Mouse (Mus musculus) megakaryocyte, embryonic 14.5 days (primary cell): ENCODE measurements around the gene Kat2b. TPM values are rescaled to one million over a fixed set of nuclear protein-coding genes. Genes with fewer than 3 reads are reported as not detected.

Experiments used
- H3K27me3 ChIP-seq: replicated peaks from 2 replicates; pipeline ENCODE3; 2012; ENCODE audit warnings: inconsistent platforms
- H3K36me3 ChIP-seq: replicated peaks from 2 replicates; pipeline ENCODE3; 2012; ENCODE audit warnings: low read length, inconsistent platforms, mixed read lengths
- H3K4me1 ChIP-seq: 2 replicates; pipeline ENCODE4 v1.6.1; 2012; ENCODE audit warnings: inconsistent platforms
- H3K4me3 ChIP-seq: replicated peaks from 2 replicates; pipeline ENCODE3; 2012; ENCODE audit warnings: moderate library complexity, mild to moderate bottlenecking, inconsistent platforms
- H3K9me3 ChIP-seq: 2 replicates; pipeline ENCODE4 v1.6.1; 2012; ENCODE audit warnings: inconsistent platforms
- FLI1 ChIP-seq: IDR thresholded peaks from 2 replicates; pipeline ENCODE4 v1.6.1; 2012; ENCODE audit warnings: low read length, inconsistent platforms, mixed read lengths
- GATA1 ChIP-seq: IDR thresholded peaks from 3 replicates; pipeline ENCODE4 v1.6.1; 2012; ENCODE audit warnings: mixed read lengths, low read length, inconsistent platforms, borderline replicate concordance
- polyA plus RNA-seq: library from polyadenylated mRNA; stranded (reverse); fragments of >175 nt; gene quantifications from 2 replicates; pipeline ENCODE4 v1.2.3, GENCODE M21; 2012; ENCODE audit warnings: low replicate concordance; ENCODE audit not compliant: insufficient read depth

Kat2b gene
- polyA plus RNA-seq, 1 experiment, result 0.39 TPM

DNA sequence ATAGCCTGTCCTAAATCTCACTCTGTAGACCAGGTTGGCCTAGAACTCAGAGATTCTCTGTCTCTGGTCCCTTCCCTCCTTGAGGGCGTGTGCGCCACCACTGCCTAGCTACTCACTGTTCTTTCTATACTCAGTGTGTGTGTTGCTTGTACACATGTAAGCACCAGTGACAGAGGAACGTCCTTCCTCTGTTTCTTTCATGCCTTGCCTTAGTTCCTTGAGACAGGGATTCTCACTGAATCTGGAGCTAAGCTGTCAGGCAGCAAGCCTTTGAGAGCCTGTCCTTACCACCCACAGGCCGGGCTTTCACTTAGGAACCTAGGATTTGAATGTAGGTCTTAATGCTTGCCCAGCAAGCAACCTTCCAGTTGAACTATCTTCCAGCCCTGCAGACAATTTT, 13.0 kb downstream of the Kat2b start:
- peaks cover 28% of the 10 kb centered on the region for H3K36me3 ChIP-seq
- TF ChIP-seq GATA1, result no peak
- TF ChIP-seq FLI1, result no peak
- no peaks in the 10 kb centered on the region for H3K27me3 ChIP-seq
- H3K4me3 ChIP-seq, result peak overlapping the region; percentile 56
- no peaks in the 10 kb centered on the region for H3K9me3 ChIP-seq
- peaks cover 82% of the 10 kb centered on the region for H3K4me1 ChIP-seq

DNA sequence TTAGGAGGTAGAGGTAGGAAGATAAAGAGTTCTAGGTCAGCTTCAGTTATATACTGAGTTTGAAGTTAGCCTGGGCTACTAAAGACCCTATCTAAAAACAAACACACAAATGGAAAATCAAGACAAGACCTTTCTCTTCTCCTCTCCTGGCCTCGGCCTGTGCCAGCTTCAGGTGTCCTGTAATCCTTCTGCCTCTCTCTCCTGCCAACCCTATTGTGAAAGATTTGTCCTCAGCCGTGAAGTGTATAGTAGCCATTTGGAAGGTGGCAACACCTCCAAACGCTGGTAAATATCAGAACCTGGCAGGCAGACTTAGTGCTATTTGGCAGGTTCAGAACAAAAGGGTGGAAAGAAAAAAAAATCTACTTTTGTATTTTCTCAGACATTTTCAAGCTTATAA, 13.6 kb downstream of the Kat2b start:
- TF ChIP-seq GATA1, result no peak
- TF ChIP-seq FLI1, result no peak
- H3K4me1 ChIP-seq, result peaks cover 89% of the 10 kb centered on the region
- H3K36me3 ChIP-seq, result peaks cover 32% of the 10 kb centered on the region
- no peaks in the 10 kb centered on the region for H3K9me3 ChIP-seq
- H3K4me3 ChIP-seq, result no peak overlapping the region
- no peaks in the 10 kb centered on the region for H3K27me3 ChIP-seq

DNA sequence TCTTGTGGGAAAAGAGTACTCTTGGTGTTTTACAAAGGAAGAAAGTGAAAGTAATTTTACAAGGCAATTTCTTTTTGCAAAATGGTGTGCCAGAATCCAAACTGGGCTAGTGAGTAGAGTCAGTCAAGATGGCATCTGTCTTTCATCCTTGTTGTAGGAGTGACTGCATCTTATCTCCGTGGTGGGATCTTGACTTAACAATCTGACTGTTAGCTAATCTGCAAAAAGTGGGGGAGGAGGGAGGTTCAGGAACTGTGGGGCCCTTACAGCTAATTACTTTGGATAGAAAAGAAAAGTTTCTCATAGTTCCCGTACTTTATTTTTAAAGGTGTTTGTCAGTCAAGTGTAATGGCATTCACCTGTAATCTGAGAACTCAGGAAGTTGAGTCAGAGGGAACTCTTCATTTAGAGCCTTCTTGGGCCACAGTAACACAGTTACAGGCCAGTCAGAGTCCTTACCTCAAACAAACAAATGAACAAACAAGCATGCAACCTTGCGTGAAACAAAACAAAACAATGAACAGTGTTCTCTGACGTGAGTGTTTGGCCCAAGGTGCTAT, 15.4 kb downstream of the Kat2b start:
- Histone ChIP-seq H3K4me3 (peak overlapping the region; percentile 84), H3K36me3 (peaks cover 27% of the 10 kb centered on the region), H3K9me3 (no peaks in the 10 kb centered on the region), H3K4me1 (peaks cover 96% of the 10 kb centered on the region), H3K27me3 (no peaks in the 10 kb centered on the region)
- no peak for TF ChIP-seq GATA1
- no peak for TF ChIP-seq FLI1

DNA sequence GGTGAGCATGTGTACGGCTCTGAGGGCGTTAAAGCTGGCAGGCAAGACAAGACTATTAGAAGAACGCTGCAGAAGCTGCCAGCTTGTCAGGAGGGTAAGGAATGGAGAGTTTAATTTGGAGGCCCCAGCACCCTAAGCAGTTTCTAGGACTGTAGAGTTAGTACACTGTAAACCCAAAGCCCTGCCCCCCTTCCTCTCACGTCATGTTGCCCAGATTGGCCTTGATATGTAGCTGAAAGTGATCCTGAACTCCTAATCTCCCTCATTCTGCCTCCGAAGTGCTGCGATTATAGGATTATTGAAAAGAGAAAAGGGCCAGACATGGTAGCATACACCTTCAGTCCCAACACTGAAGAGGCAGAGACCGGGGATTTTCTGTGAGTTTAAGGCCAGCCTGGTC, 16.1 kb downstream of the Kat2b start:
- H3K4me1 ChIP-seq, result peaks cover 95% of the 10 kb centered on the region
- TF ChIP-seq FLI1, result no peak
- no peak for TF ChIP-seq GATA1

DNA sequence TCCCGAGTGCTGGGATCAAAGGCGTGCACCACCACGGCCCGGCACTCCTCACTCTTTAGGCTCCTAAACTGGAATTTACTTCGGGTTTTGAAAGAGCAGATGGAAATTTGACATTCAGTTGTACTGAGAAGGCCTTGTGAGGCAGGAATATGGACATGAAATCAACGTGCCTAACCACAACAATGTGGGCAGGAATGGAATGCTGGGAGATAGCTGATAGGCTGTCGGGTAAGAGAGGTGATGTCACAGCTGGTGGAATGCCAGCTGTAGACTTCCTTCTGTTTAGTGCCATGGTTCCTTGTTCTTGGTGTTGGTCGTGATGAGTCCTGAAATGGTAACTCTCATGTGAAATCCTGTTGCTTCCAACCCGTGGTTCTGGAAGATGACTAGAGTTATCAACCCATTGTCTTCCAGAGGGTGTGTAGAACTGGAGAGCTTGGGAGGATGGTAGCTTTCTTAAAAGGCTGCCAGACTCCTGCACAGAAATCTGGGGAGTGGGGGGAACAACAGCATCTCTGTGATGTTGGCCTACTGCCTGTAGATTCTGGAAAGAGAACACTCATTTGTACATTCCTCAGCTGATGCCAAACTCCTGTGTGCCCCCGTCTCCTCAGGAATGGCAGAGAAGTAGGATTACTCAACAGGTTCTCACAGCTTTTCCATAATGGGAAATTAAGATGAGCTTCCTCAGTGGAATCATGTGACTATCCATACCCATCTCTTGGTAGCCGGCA, 17.4 kb downstream of the Kat2b start:
- no peaks in the 10 kb centered on the region for H3K9me3 ChIP-seq
- H3K27me3 ChIP-seq, result no peaks in the 10 kb centered on the region
- TF ChIP-seq FLI1 (no peak), GATA1 (no peak)
- H3K4me3 ChIP-seq, result peak overlapping the region; percentile 69
- H3K36me3 ChIP-seq, result peaks cover 27% of the 10 kb centered on the region
- peaks cover 93% of the 10 kb centered on the region for H3K4me1 ChIP-seq

More for the DNA sequence above, 16.1 kb downstream of the Kat2b start:
- H3K27me3 ChIP-seq, result no peaks in the 10 kb centered on the region
- H3K4me3 ChIP-seq, result no peak overlapping the region
- peaks cover 27% of the 10 kb centered on the region for H3K36me3 ChIP-seq
- H3K9me3 ChIP-seq, result no peaks in the 10 kb centered on the region

DNA sequence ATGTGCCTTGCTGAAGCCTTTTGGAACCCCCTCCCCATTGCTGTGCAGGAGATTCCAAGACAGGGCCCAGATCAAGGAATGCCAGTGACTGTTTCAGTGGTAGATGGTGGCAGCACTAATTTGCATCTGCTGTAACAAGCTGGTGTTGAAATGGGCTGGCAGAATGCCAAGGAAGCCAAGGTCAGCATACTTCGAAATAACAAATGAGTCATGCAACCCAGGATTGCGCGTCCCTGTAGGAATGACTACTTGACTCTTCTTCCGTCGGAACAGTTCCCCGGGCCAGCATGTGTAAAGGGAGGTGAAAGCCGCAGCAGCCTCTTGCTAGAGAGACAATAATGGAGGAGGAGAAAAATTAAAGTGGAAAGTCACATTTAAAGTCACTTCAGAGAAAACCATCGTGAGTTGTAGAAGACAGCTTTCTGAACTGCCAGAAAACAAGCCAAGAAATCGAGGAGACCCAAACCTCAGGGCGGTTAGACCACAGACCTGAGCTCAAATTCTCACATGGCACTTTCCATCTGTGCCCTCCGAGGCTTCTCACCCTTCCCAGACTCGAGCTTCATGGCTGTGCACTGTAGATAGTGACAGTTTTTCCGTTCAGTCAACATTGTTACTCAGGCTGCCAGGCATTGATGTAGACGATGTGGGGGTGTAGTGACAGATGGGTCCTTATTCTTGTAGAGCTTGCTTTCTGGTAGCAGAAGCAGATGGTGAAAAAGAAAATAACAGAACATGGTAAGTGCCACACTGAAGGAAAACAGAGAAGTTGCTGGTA, 20.6 kb downstream of the Kat2b start:
- Histone ChIP-seq H3K27me3 (no peaks in the 10 kb centered on the region), H3K4me1 (peaks cover 80% of the 10 kb centered on the region), H3K4me3 (peak overlapping the region; percentile 89), H3K9me3 (no peaks in the 10 kb centered on the region), H3K36me3 (peaks cover 21% of the 10 kb centered on the region)
- TF ChIP-seq FLI1 (no peak), GATA1 (no peak)

DNA sequence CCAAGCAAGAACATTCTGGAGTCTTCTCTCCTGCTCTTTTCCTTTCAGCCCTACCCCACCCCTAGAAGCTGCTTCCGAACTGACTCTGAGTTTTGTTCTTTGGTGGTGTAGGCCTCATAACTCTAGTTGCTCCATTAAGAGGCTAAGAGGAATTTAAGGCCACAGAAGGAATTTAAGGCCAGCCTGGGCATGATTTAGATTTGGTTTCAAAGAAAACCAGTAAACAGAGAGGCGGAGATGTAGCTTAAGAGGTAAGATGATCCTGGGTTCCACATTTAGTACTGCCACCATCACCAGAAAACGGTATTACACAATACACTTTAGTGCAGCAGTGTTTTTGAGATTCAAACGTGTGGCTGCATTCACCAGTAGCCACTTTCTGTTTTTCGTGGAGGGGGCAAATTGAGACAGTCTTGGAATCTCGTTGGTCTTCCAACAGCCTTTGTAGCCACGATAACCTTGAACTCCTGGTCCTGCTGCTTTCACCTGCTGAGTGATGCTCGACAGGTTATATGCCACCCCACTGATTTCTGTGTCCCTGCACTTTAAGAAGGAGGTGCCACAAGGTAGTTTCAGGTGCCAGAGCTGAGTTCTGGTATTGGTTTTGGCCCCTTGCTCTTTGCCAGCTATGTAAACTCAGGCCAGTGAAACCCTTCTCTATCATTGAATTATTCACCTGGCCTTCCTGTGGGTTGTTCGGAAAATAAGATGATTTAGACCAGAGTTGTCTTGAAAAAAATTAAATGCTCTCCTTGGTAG, 21.6 kb downstream of the Kat2b start:
- peaks cover 70% of the 10 kb centered on the region for H3K4me1 ChIP-seq
- H3K27me3 ChIP-seq, result no peaks in the 10 kb centered on the region
- H3K9me3 ChIP-seq, result no peaks in the 10 kb centered on the region
- peaks cover 12% of the 10 kb centered on the region for H3K36me3 ChIP-seq
- peak overlapping the region; percentile 89 for H3K4me3 ChIP-seq
- TF ChIP-seq GATA1, result no peak
- TF ChIP-seq FLI1, result no peak

DNA sequence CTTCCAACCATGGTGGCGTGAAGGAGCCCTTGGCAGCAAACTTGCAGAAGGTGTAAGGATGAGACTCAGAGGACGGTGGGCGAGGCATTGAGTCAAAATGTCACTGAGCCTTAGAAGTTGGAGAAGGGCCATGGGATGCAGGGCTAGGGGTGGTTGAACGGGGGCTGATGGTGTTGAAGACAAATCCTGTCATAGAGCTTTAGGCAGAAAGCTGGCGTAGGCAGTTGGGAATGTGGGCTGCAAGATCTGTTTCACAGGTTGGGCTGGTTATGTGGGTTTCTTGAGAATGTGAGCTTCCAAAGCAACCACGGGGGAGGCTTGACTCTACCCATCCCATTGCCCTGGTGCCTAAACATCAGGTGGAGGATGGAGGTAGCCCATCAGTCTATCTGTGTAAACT, 23.4 kb downstream of the Kat2b start:
- Histone ChIP-seq H3K27me3 (no peaks in the 10 kb centered on the region), H3K9me3 (no peaks in the 10 kb centered on the region), H3K4me3 (no peak overlapping the region), H3K4me1 (peaks cover 66% of the 10 kb centered on the region), H3K36me3 (no peaks in the 10 kb centered on the region)
- TF ChIP-seq GATA1 (no peak), FLI1 (no peak)

DNA sequence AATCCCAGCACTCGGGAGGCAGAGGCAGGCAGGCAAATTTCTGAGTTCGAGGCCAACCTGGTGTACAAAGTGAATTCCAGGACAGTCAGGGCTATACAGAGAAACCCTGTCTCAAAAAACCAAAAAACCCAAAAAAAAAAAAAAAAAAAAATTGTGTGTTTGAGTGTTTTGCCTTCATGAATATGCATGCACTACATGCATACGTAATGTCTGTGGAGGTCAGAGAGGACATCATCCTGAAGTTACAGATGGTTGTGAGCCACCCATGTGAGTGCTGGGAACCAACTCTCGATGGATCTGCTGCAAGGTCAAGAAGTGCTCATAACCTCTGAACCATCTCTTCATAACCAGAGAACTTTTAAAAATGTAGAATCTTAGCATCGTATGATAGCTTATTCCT, 25.2 kb downstream of the Kat2b start:
- Histone ChIP-seq H3K4me1 (peaks cover 65% of the 10 kb centered on the region), H3K9me3 (no peaks in the 10 kb centered on the region), H3K27me3 (no peaks in the 10 kb centered on the region), H3K4me3 (no peak overlapping the region), H3K36me3 (peaks cover 4% of the 10 kb centered on the region)
- TF ChIP-seq GATA1, result no peak
- TF ChIP-seq FLI1, result no peak

DNA sequence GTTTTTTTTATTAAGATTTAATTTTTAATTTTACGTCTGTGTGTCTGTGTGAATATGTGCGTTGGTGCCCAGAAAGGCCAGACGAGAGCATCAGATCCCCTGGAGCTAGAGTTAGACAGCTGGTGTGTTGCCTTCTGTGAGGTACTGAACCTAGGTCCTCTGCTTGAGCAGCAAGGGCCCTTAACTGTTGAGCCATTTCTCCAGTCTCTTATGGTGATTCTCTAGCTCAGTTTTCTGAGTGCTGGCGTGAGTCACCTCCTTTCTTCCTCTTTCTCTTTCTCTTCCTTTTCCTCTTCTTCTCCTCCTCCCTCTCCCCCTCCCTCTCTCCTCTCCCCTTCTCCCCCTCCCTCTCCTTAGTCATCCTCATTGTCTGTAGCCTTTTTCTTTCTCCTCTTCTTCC, 27.9 kb downstream of the Kat2b start:
- Histone ChIP-seq H3K27me3 (no peaks in the 10 kb centered on the region), H3K36me3 (peaks cover 4% of the 10 kb centered on the region), H3K9me3 (no peaks in the 10 kb centered on the region), H3K4me3 (peak overlapping the region; percentile 5), H3K4me1 (peaks cover 49% of the 10 kb centered on the region)
- TF ChIP-seq FLI1 (no peak), GATA1 (no peak)
